Mouse (Mus musculus) heart, adult 2 months (tissue): ENCODE measurements around the gene Htr6.

Experiments
- CTCF ChIP-seq: fragments of 200-600 bp; IDR thresholded peaks from 2 replicates; pipeline ENCODE4 v1.8.1; 2022; ENCODE audit warnings: antibody characterized with exemption, mild to moderate bottlenecking, moderate library complexity
- EP300 ChIP-seq: fragments of 200-500 bp; IDR thresholded peaks from 2 replicates; pipeline ENCODE4 v1.6.1; 2011; ENCODE audit warnings: low read depth, low read length, control low read depth; ENCODE audit not compliant: insufficient read depth
- POLR2A ChIP-seq: fragments of 200-500 bp; IDR thresholded peaks from 2 replicates; pipeline ENCODE4 v1.6.1; 2011; ENCODE audit warnings: mild to moderate bottlenecking, low read depth, low read length, control low read depth; ENCODE audit not compliant: insufficient read depth

GRCm38 (mm10) chr4:139054300-139054923 lies 21.0 kb downstream of the Htr6 start:
- peak; percentile 56 for TF ChIP-seq CTCF
- no peak for TF ChIP-seq EP300
- no peak for TF ChIP-seq POLR2A
